ENCODE assay signal across 13 mouse cellular contexts in the genomic region with DNA sequence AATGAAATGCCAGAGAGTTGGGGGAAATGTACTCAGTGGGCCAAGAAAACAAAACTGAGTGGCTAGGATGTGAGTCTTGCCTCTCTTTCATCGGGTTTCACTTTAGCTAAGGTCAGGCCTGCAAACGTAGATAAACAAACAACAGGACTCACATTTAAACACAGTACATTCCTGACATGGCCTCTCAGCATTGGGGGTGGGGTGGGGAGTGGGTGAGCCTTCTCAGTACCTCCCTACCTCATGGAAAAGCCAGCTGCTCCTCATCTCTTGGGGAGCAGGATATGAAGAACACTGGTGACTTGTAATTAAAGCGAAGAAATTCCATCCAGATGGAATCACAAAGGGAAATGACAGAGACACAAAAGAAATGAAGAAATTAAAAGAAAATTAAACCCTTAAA.
DNase-seq lines count a peak whose midpoint lies in the region; ATAC-seq lines count a peak whose summit lies in the region.
"Had no signal": no experiment of that assay in that cellular context is flagged by ENCODE, and none has a peak within 500 bp of the region (broad histone marks: within the 10 kb centered on the region; RNA-seq: fewer than 3 reads in every experiment).

No protein-coding gene starts in this region.

- no peak overlapping the region for H3K4me3 ChIP-seq in heart, embryonic 12.5 days
- H3K4me3 ChIP-seq in liver, embryonic 11.5 days (ENCODE audit: low read depth, low read length) = no peak overlapping the region
- H3K4me3 ChIP-seq: limb, embryonic 10.5 days; midbrain, embryonic 15.5 days had no signal

- peak; percentile 2 to 7 for DNase-seq in heart, adult 18-20 months
- peak; percentile 14 for DNase-seq in kidney, postnatal 14 days
- no peak for DNase-seq in kidney, adult 18-20 months
- DNase-seq in embryo, embryonic 11 days = peak; percentile 40
- DNase-seq in lung, postnatal 25 days (ENCODE audit: low spot score) = peak; percentile 7
- DNase-seq in layer of hippocampus, adult 8-10 months (ENCODE audit: low spot score in 2 of 2) = no peak
- DNase-seq in liver, embryonic 11.5 days (ENCODE audit: low spot score) = no peak
- DNase-seq: cerebellum, postnatal 10 days; layer of hippocampus, adult 9-11 months; thymus, postnatal 4 days had no signal

- H3K9me3 ChIP-seq in heart, embryonic 12.5 days (replicated peaks) = no peaks in the 10 kb centered on the region
- no peaks in the 10 kb centered on the region for H3K9me3 ChIP-seq in liver, embryonic 11.5 days (ENCODE audit: control insufficient read depth, low read length)
- H3K9me3 ChIP-seq: limb, embryonic 10.5 days; midbrain, embryonic 15.5 days had no signal

- 0 out of 2 replicates have a peak, but pooled peaks cover 3% of the 10 kb centered on the region for H3K4me1 ChIP-seq in heart, embryonic 12.5 days (replicated peaks)
- H3K4me1 ChIP-seq in liver, embryonic 11.5 days (replicated peaks; ENCODE audit: control insufficient read depth, insufficient read depth, low read length) = no peaks in the 10 kb centered on the region
- H3K4me1 ChIP-seq: midbrain, embryonic 15.5 days had no signal

- H3K4me2 ChIP-seq in heart, embryonic 12.5 days = no peak overlapping the region
- no peak overlapping the region for H3K4me2 ChIP-seq in liver, embryonic 11.5 days
- H3K4me2 ChIP-seq: midbrain, embryonic 15.5 days had no signal

- no peaks in the 10 kb centered on the region for H3K27me3 ChIP-seq in heart, embryonic 12.5 days (replicated peaks)
- H3K27me3 ChIP-seq in liver, embryonic 11.5 days (replicated peaks; ENCODE audit: control insufficient read depth, insufficient read depth, low read length) = no peaks in the 10 kb centered on the region
- H3K27me3 ChIP-seq: midbrain, embryonic 15.5 days had no signal

- no peaks in the 10 kb centered on the region for H3K36me3 ChIP-seq in heart, embryonic 12.5 days
- no peaks in the 10 kb centered on the region for H3K36me3 ChIP-seq in liver, embryonic 11.5 days (ENCODE audit: control insufficient read depth, insufficient read depth, low read length)
- H3K36me3 ChIP-seq: limb, embryonic 10.5 days; midbrain, embryonic 15.5 days had no signal

- H3K27ac ChIP-seq in heart, embryonic 12.5 days (ENCODE audit: poor library complexity, severe bottlenecking) = no peak overlapping the region
- no peak overlapping the region for H3K27ac ChIP-seq in liver, embryonic 11.5 days (ENCODE audit: low read depth, low read length)
- H3K27ac ChIP-seq: limb, embryonic 10.5 days; midbrain, embryonic 15.5 days had no signal

- no peak for ATAC-seq in heart, embryonic 12.5 days (ENCODE audit: insufficient number of reproducible peaks, low FRiP score)
- no peak for ATAC-seq in liver, embryonic 11.5 days (replicated peaks; ENCODE audit: low FRiP score)
- ATAC-seq: midbrain, embryonic 15.5 days had no signal

- H3K9ac ChIP-seq in heart, embryonic 12.5 days = no peak overlapping the region; the same call in 1 of the 2 replicates
- H3K9ac ChIP-seq in liver, embryonic 11.5 days (ENCODE audit: low read depth, low read length) = no peak overlapping the region
- H3K9ac ChIP-seq: midbrain, embryonic 15.5 days had no signal

- 27% methylated on average over 3 of the region's 3 CpGs for WGBS in heart, embryonic 12.5 days
- 51% methylated on average over 3 of the region's 3 CpGs for WGBS in liver, embryonic 11.5 days

Comparison
In these comparisons a context has a peak if more than half of its experiments do, and no peak if none do; other contexts are left out.
1. DNase-seq: peak in heart, adult 18-20 months (2 of 2), kidney, postnatal 14 days (single experiment), embryo, embryonic 11 days (single experiment) and lung, postnatal 25 days (single experiment); none in kidney, adult 18-20 months (single experiment), layer of hippocampus, adult 8-10 months (0 of 2) and liver, embryonic 11.5 days (single experiment).